7 mouse cellular contexts compared by ENCODE assay signal in genomic region chr9:77276451-77277154, GRCm38 (mm10).
DNase-seq lines count a peak whose midpoint lies in the region; ATAC-seq lines count a peak whose summit lies in the region.

No protein-coding gene starts in this region.

- 46% methylated on average over 5 of the region's 5 CpGs for WGBS in hindbrain, embryonic 14.5 days
- 43% methylated on average over 5 of the region's 5 CpGs for WGBS in hindbrain, embryonic 13.5 days
- WGBS in embryonic facial prominence, embryonic 14.5 days, result 36% methylated on average over 5 of the region's 5 CpGs
- WGBS in forebrain, embryonic 15.5 days, result 25% methylated on average over 5 of the region's 5 CpGs
- WGBS in midbrain, embryonic 14.5 days, result 31% methylated on average over 5 of the region's 5 CpGs
- 69% methylated on average over 5 of the region's 5 CpGs for WGBS in kidney, embryonic 14.5 days

- DNase-seq in hindbrain, embryonic 14.5 days (ENCODE audit: low spot score), result no peak
- peak; percentile 81 for DNase-seq in embryonic facial prominence, embryonic 14.5 days (ENCODE audit: low spot score)
- DNase-seq in midbrain, embryonic 14.5 days, result peak; percentile 39
- DNase-seq in thymus, postnatal 10 days (ENCODE audit: low spot score in 2 of 2), result no peak

- no peaks in the 10 kb centered on the region; the same call in 1 of the 2 replicates for H3K4me1 ChIP-seq in hindbrain, embryonic 14.5 days (replicated peaks; ENCODE audit: control insufficient read depth, insufficient read depth, low read length)
- no peaks in the 10 kb centered on the region; the same call in 1 of the 2 replicates for H3K4me1 ChIP-seq in hindbrain, embryonic 13.5 days (replicated peaks)
- no peaks in the 10 kb centered on the region for H3K4me1 ChIP-seq in embryonic facial prominence, embryonic 14.5 days (ENCODE audit: control insufficient read depth, insufficient read depth, low read length)
- peaks cover 10% of the 10 kb centered on the region for H3K4me1 ChIP-seq in forebrain, embryonic 15.5 days
- H3K4me1 ChIP-seq in midbrain, embryonic 14.5 days (ENCODE audit: control insufficient read depth, insufficient read depth, low read length), result 0 out of 2 replicates have a peak, but pooled peaks cover 4% of the 10 kb centered on the region
- H3K4me1 ChIP-seq in kidney, embryonic 14.5 days (ENCODE audit: control insufficient read depth, insufficient read depth, low read length), result no peaks in the 10 kb centered on the region

- ATAC-seq in hindbrain, embryonic 14.5 days (ENCODE audit: low FRiP score), result peak; percentile 60; the same call in 1 of the 2 replicates
- no peak for ATAC-seq in hindbrain, embryonic 13.5 days (ENCODE audit: low FRiP score)
- peak; percentile 55; the same call in 1 of the 2 replicates for ATAC-seq in embryonic facial prominence, embryonic 14.5 days (ENCODE audit: low read depth)
- peak; percentile 82 for ATAC-seq in forebrain, embryonic 15.5 days (replicated peaks)
- ATAC-seq in midbrain, embryonic 14.5 days (ENCODE audit: low FRiP score, low TSS enrichment), result peak; percentile 37; the same call in 1 of the 2 replicates
- no peak for ATAC-seq in kidney, embryonic 14.5 days (ENCODE audit: low FRiP score, low TSS enrichment)

- H3K27me3 ChIP-seq in hindbrain, embryonic 14.5 days (ENCODE audit: control insufficient read depth, insufficient read depth, low read length), result no peaks in the 10 kb centered on the region
- H3K27me3 ChIP-seq in hindbrain, embryonic 13.5 days, result no peaks in the 10 kb centered on the region
- no peaks in the 10 kb centered on the region for H3K27me3 ChIP-seq in embryonic facial prominence, embryonic 14.5 days (replicated peaks; ENCODE audit: control insufficient read depth, insufficient read depth, low read length)
- no peaks in the 10 kb centered on the region for H3K27me3 ChIP-seq in forebrain, embryonic 15.5 days
- H3K27me3 ChIP-seq in midbrain, embryonic 14.5 days (ENCODE audit: control insufficient read depth, insufficient read depth, low read length), result no peaks in the 10 kb centered on the region
- no peaks in the 10 kb centered on the region for H3K27me3 ChIP-seq in kidney, embryonic 14.5 days (ENCODE audit: control insufficient read depth, insufficient read depth, low read length)

- H3K4me3 ChIP-seq in hindbrain, embryonic 14.5 days (replicated peaks; ENCODE audit: low read length), result no peak overlapping the region
- H3K4me3 ChIP-seq in hindbrain, embryonic 13.5 days, result no peak overlapping the region
- no peak overlapping the region for H3K4me3 ChIP-seq in embryonic facial prominence, embryonic 14.5 days (ENCODE audit: low read depth, low read length)
- no peak overlapping the region for H3K4me3 ChIP-seq in forebrain, embryonic 15.5 days
- H3K4me3 ChIP-seq in midbrain, embryonic 14.5 days (replicated peaks; ENCODE audit: low read depth, low read length), result no peak overlapping the region
- H3K4me3 ChIP-seq in kidney, embryonic 14.5 days (ENCODE audit: low read length), result no peak overlapping the region

- H3K9ac ChIP-seq in hindbrain, embryonic 14.5 days, result no peak overlapping the region
- no peak overlapping the region for H3K9ac ChIP-seq in hindbrain, embryonic 13.5 days
- no peak overlapping the region for H3K9ac ChIP-seq in embryonic facial prominence, embryonic 14.5 days (ENCODE audit: low read depth, low read length)
- no peak overlapping the region for H3K9ac ChIP-seq in forebrain, embryonic 15.5 days (replicated peaks)
- H3K9ac ChIP-seq in midbrain, embryonic 14.5 days (replicated peaks; ENCODE audit: low read length), result no peak overlapping the region
- no peak overlapping the region for H3K9ac ChIP-seq in kidney, embryonic 14.5 days (ENCODE audit: low read depth, low read length)

- H3K27ac ChIP-seq in hindbrain, embryonic 14.5 days, result no peak overlapping the region
- no peak overlapping the region for H3K27ac ChIP-seq in hindbrain, embryonic 13.5 days
- no peak overlapping the region for H3K27ac ChIP-seq in embryonic facial prominence, embryonic 14.5 days (replicated peaks; ENCODE audit: low read depth, low read length)
- H3K27ac ChIP-seq in forebrain, embryonic 15.5 days (replicated peaks), result no peak overlapping the region
- no peak overlapping the region for H3K27ac ChIP-seq in midbrain, embryonic 14.5 days (replicated peaks; ENCODE audit: low read depth, low read length)
- H3K27ac ChIP-seq in kidney, embryonic 14.5 days (ENCODE audit: low read depth, low read length), result no peak overlapping the region

- no peaks in the 10 kb centered on the region for H3K9me3 ChIP-seq in hindbrain, embryonic 14.5 days (ENCODE audit: control insufficient read depth, low read length)
- H3K9me3 ChIP-seq in hindbrain, embryonic 13.5 days, result no peaks in the 10 kb centered on the region
- no peaks in the 10 kb centered on the region for H3K9me3 ChIP-seq in embryonic facial prominence, embryonic 14.5 days (ENCODE audit: control insufficient read depth, low read length)
- H3K9me3 ChIP-seq in forebrain, embryonic 15.5 days, result no peaks in the 10 kb centered on the region
- no peaks in the 10 kb centered on the region for H3K9me3 ChIP-seq in midbrain, embryonic 14.5 days (ENCODE audit: control insufficient read depth, low read length)
- H3K9me3 ChIP-seq in kidney, embryonic 14.5 days (ENCODE audit: control insufficient read depth, low read length), result no peaks in the 10 kb centered on the region

- no peak overlapping the region for H3K4me2 ChIP-seq in hindbrain, embryonic 14.5 days (replicated peaks)
- H3K4me2 ChIP-seq in hindbrain, embryonic 13.5 days, result no peak overlapping the region
- no peak overlapping the region for H3K4me2 ChIP-seq in embryonic facial prominence, embryonic 14.5 days (ENCODE audit: low read depth, low read length)
- H3K4me2 ChIP-seq in forebrain, embryonic 15.5 days (replicated peaks), result no peak overlapping the region
- H3K4me2 ChIP-seq in midbrain, embryonic 14.5 days (ENCODE audit: low read length), result no peak overlapping the region
- H3K4me2 ChIP-seq in kidney, embryonic 14.5 days (replicated peaks; ENCODE audit: low read depth, low read length), result no peak overlapping the region

- H3K36me3 ChIP-seq in hindbrain, embryonic 14.5 days (replicated peaks; ENCODE audit: control insufficient read depth, insufficient read depth), result no peaks in the 10 kb centered on the region
- no peaks in the 10 kb centered on the region for H3K36me3 ChIP-seq in hindbrain, embryonic 13.5 days
- no peaks in the 10 kb centered on the region for H3K36me3 ChIP-seq in embryonic facial prominence, embryonic 14.5 days (ENCODE audit: control insufficient read depth, insufficient read depth, low read length)
- H3K36me3 ChIP-seq in forebrain, embryonic 15.5 days, result no peaks in the 10 kb centered on the region
- H3K36me3 ChIP-seq in midbrain, embryonic 14.5 days (ENCODE audit: control insufficient read depth, insufficient read depth, low read length), result no peaks in the 10 kb centered on the region
- H3K36me3 ChIP-seq in kidney, embryonic 14.5 days (ENCODE audit: control insufficient read depth, insufficient read depth, low read length), result no peaks in the 10 kb centered on the region

Comparison
In these comparisons a context has a peak if more than half of its experiments do, and no peak if none do; other contexts are left out.
1. ATAC-seq: peak in hindbrain, embryonic 14.5 days (single experiment), embryonic facial prominence, embryonic 14.5 days (single experiment), forebrain, embryonic 15.5 days (single experiment) and midbrain, embryonic 14.5 days (single experiment); none in hindbrain, embryonic 13.5 days (single experiment) and kidney, embryonic 14.5 days (single experiment).
2. DNase-seq: peak in embryonic facial prominence, embryonic 14.5 days (single experiment) and midbrain, embryonic 14.5 days (single experiment); none in hindbrain, embryonic 14.5 days (single experiment) and thymus, postnatal 10 days (0 of 2).